Mouse (Mus musculus): ENCODE measurements around the gene Ralgps2.

GRCm38 (mm10) chr1:156758326-156758725, 181.1 kb downstream of the Ralgps2 start:
- TF ChIP-seq CTCF (IDR thresholded peaks at IDR 0.05; ENCODE audit: low read depth, low read length) (no peak), GATA1 (IDR thresholded peaks at IDR 0.05; ENCODE audit: borderline replicate concordance, low read length) (no peak), TAL1 (conservative IDR thresholded peaks at IDR 0.05; ENCODE audit: low read depth, low read length) (no peak), GATA2 (IDR thresholded peaks at IDR 0.05; ENCODE audit: borderline replicate concordance, low read depth, low read length) (no peak)
